ENCODE assay signal across 20 mouse cellular contexts in the genomic region with DNA sequence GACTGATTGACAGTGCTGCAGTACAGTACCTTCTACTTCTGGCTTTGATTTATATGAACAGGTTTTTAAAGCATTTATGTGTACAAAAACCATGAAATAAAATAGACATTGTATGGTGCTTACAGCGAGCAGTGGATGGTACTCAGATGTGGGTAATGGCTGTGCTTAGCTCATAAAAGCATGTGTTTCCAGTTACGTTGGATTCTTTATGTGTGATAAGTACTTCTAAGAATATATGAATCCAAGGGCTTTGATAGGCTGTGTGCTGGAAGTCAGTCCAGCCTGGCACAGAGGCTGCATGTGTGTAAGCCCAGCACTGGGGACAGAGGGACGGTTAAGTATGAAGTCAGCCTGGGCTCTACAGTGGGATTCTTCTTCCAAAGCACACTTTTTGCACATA. TPM values are rescaled to one million over a fixed set of nuclear protein-coding genes. Genes with fewer than 3 reads are reported as not detected.
"Had no signal": no experiment of that assay in that cellular context is flagged by ENCODE, and none has a peak within 500 bp of the region (broad histone marks: within the 10 kb centered on the region; RNA-seq: fewer than 3 reads in every experiment).

No protein-coding gene starts in this region.

- ATAC-seq: liver, postnatal 0 days; lung, postnatal 0 days; midbrain, embryonic 13.5 days; midbrain, embryonic 15.5 days had no signal

- DNase-seq: liver, postnatal 0 days; lung, adult 2 months; lung, postnatal 14 days; lung, postnatal 36 days; right cerebral cortex, postnatal 14 days; thymus, adult 18-20 months; thymus, postnatal 14 days; thymus, postnatal 36 days had no signal

- H3K27ac ChIP-seq: lung, embryonic 15.5 days; macrophage; midbrain, embryonic 13.5 days; midbrain, embryonic 15.5 days; neural tube, embryonic 12.5 days had no signal

- H3K4me1 ChIP-seq: neural tube, embryonic 12.5 days had no signal

- H3K27me3 ChIP-seq: lung, embryonic 15.5 days; megakaryocyte, embryonic 14.5 days; midbrain, embryonic 13.5 days; midbrain, embryonic 15.5 days; neural tube, embryonic 12.5 days had no signal

- H3K9ac ChIP-seq: liver, postnatal 0 days; lung, embryonic 15.5 days; midbrain, embryonic 13.5 days; midbrain, embryonic 15.5 days; neural tube, embryonic 12.5 days had no signal

- H3K36me3 ChIP-seq: lung, embryonic 15.5 days; midbrain, embryonic 13.5 days; midbrain, embryonic 15.5 days; neural tube, embryonic 12.5 days had no signal

- H3K9me3 ChIP-seq: lung, embryonic 15.5 days; megakaryocyte, embryonic 14.5 days; midbrain, embryonic 13.5 days; midbrain, embryonic 15.5 days; neural tube, embryonic 12.5 days had no signal

- H3K4me2 ChIP-seq: lung, embryonic 15.5 days; midbrain, embryonic 11.5 days; midbrain, embryonic 13.5 days; midbrain, embryonic 15.5 days; neural tube, embryonic 12.5 days had no signal

- H3K4me3 ChIP-seq: lung, embryonic 15.5 days; megakaryocyte, embryonic 14.5 days; midbrain, embryonic 13.5 days; midbrain, embryonic 15.5 days; neural tube, embryonic 12.5 days had no signal

RNA-seq across cellular contexts. Expression of a gene that starts 48.4 kb away (rescaled TPM):
- polyA plus RNA-seq: liver, postnatal 0 days; lung, adult 2 months; lung, embryonic 15.5 days; lung, postnatal 0 days; macrophage; midbrain, embryonic 11.5 days; midbrain, embryonic 13.5 days; midbrain, embryonic 15.5 days; midbrain, postnatal 0 days; neural tube, embryonic 12.5 days; neural tube, embryonic 14.5 days; stomach, embryonic 14.5 days; stomach, embryonic 16.5 days had no signal
